In genomic region chr1:180198959-180199714, GRCm38 (mm10) we compare ENCODE assay signal across 8 mouse cellular contexts. TPM values are rescaled to one million over a fixed set of nuclear protein-coding genes. Genes with fewer than 3 reads are reported as not detected.
A peak's percentile ranks its signal among the peaks of the same experiment; 100 is the strongest.
DNase-seq lines count a peak whose midpoint lies in the region; ATAC-seq and TF ChIP-seq lines count a peak whose summit lies in the region.

Gene Coq8a (minus strand): TSS chr1:180199602.

- H3K4me2 ChIP-seq in intestine, embryonic 16.5 days (ENCODE audit: low read depth, low read length) = no peak within 1 kb of the TSS
- H3K4me2 ChIP-seq in hindbrain, postnatal 0 days (ENCODE audit: low read depth, low read length) = no peak within 1 kb of the TSS

- no peak for TF ChIP-seq CTCF in kidney, adult 2 months (conservative IDR thresholded peaks at IDR 0.05; ENCODE audit: insufficient read depth, insufficient read length, low read depth, low read length)
- TF ChIP-seq CTCF in hindbrain, postnatal 0 days (IDR thresholded peaks at IDR 0.05; ENCODE audit: low read depth) = no peak

- WGBS in kidney, adult 2 months = 70% methylated on average over 4 of the region's 4 CpGs
- WGBS in intestine, embryonic 16.5 days = 64% methylated on average over 4 of the region's 4 CpGs
- WGBS in hindbrain, postnatal 0 days = 66% methylated on average over 4 of the region's 4 CpGs

- H3K4me3 ChIP-seq in kidney, adult 2 months (ENCODE audit: insufficient read depth, low read depth, low read length) = no peak within 1 kb of the TSS
- no peak within 1 kb of the TSS for H3K4me3 ChIP-seq in intestine, embryonic 16.5 days (ENCODE audit: low read length)
- H3K4me3 ChIP-seq in hindbrain, postnatal 0 days (ENCODE audit: low read length) = no peak within 1 kb of the TSS

- ATAC-seq in common myeloid progenitor, adult 5-6 weeks (replicated peaks; ENCODE audit: low read depth, poor library complexity, severe bottlenecking) = no peak
- ATAC-seq in intestine, embryonic 16.5 days = no peak
- ATAC-seq in hindbrain, postnatal 0 days = no peak

- no peaks in the 10 kb centered on the region for H3K36me3 ChIP-seq in kidney, adult 2 months (ENCODE audit: control insufficient read depth, insufficient read depth, low read length)
- H3K36me3 ChIP-seq in intestine, embryonic 16.5 days (ENCODE audit: control insufficient read depth, insufficient read depth, low read length) = no peaks in the 10 kb centered on the region
- no peaks in the 10 kb centered on the region for H3K36me3 ChIP-seq in hindbrain, postnatal 0 days (ENCODE audit: insufficient read depth, low read length)

- no peaks in the 10 kb centered on the region for H3K27me3 ChIP-seq in kidney, adult 2 months (replicated peaks; ENCODE audit: control insufficient read depth, insufficient read depth, low read length)
- no peaks in the 10 kb centered on the region for H3K27me3 ChIP-seq in intestine, embryonic 16.5 days (replicated peaks; ENCODE audit: control insufficient read depth, insufficient read depth, low read length)
- H3K27me3 ChIP-seq in hindbrain, postnatal 0 days (ENCODE audit: insufficient read depth, low read length) = no peaks in the 10 kb centered on the region

- peaks cover 15% of the 10 kb centered on the region for H3K4me1 ChIP-seq in kidney, adult 2 months (ENCODE audit: control insufficient read depth, insufficient read depth, low read length)
- peaks cover 14% of the 10 kb centered on the region for H3K4me1 ChIP-seq in intestine, embryonic 16.5 days (ENCODE audit: control insufficient read depth, insufficient read depth, low read length)
- 0 out of 2 replicates have a peak, but pooled peaks cover 7% of the 10 kb centered on the region for H3K4me1 ChIP-seq in hindbrain, postnatal 0 days (ENCODE audit: insufficient read depth, low read length)

- TF ChIP-seq POLR2A in kidney, adult 2 months (IDR thresholded peaks at IDR 0.05; ENCODE audit: low read depth, low read length) = no peak

- no peaks in the 10 kb centered on the region for H3K9me3 ChIP-seq in intestine, embryonic 16.5 days (ENCODE audit: control insufficient read depth, low read length)
- H3K9me3 ChIP-seq in hindbrain, postnatal 0 days (ENCODE audit: low read length) = no peaks in the 10 kb centered on the region

- DNase-seq in kidney, adult 2 months = no peak
- no peak for DNase-seq in kidney, postnatal 10 days
- peak; percentile 40 for DNase-seq in 416B (ENCODE audit: low read depth)
- no peak for DNase-seq in hindbrain, postnatal 0 days (ENCODE audit: low spot score)
- no peak for DNase-seq in urinary bladder, postnatal 36 days (ENCODE audit: low spot score in 2 of 2)
- DNase-seq in lung, postnatal 4 days = no peak

- no peak within 1 kb of the TSS for H3K9ac ChIP-seq in intestine, embryonic 16.5 days (ENCODE audit: low read depth, low read length)
- no peak within 1 kb of the TSS for H3K9ac ChIP-seq in hindbrain, postnatal 0 days (replicated peaks; ENCODE audit: low read length)

- no peak within 1 kb of the TSS for H3K27ac ChIP-seq in kidney, adult 2 months (ENCODE audit: insufficient read depth, low read depth, low read length)
- no peak within 1 kb of the TSS for H3K27ac ChIP-seq in intestine, embryonic 16.5 days (ENCODE audit: low read length)
- no peak within 1 kb of the TSS for H3K27ac ChIP-seq in hindbrain, postnatal 0 days

RNA-seq across cellular contexts. Expression of gene Coq8a, which starts in this region (rescaled TPM):
- 157 and 179 TPM in 2 replicates for polyA plus RNA-seq in kidney, adult 2 months (2012; rRNA removed)
- 20.9 and 31.6 TPM in 2 replicates for total RNA-seq in common myeloid progenitor, adult 5-6 weeks (2017)
- 24.8 and 30.4 TPM in 2 replicates for polyA plus RNA-seq in intestine, embryonic 16.5 days (2015; fragmentation: Nextera tagmentation; extraction: Ambion mirVana)
- total RNA-seq in hindbrain, postnatal 0 days (2014; rRNA removed) = 3.4 and 6.0 TPM in 2 replicates
- polyA plus RNA-seq in hindbrain, postnatal 0 days (2015; fragmentation: Nextera tagmentation; extraction: Ambion mirVana) = 9.2 and 12.2 TPM in 2 replicates
